Mouse (Mus musculus): ENCODE measurements around the gene Sdhc.
A peak's percentile ranks its signal among the peaks of the same experiment; 100 is the strongest.
"Not testable (repeated sequence)": the region's sequence is repeated elsewhere in the genome, so short reads cannot be mapped to it uniquely, and the experiment has no call there.

Sdhc gene

DNA sequence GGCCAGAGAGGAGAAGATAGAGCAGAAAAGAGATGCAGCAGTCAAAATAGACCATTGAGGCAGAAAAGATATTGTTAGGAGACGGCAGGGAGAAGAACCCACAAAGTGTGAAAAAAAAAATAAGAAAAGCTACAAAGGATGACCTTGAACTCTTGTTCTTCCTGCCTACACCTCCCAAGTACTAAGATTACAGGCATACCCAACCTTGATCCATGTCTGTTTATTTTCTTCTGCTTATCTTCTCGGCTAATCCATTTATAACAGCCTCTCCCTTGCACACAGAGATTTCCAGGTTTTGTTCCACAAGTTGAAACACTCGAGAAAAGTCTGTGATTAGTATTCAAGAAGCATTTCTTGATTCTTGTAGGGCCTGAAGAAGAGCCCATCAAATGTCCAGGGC, 19.5 kb upstream of the Sdhc start:
- no peak for DNase-seq (ENCODE audit: inconsistent age in 2 of 2, low spot score in 1 of 2)

DNA sequence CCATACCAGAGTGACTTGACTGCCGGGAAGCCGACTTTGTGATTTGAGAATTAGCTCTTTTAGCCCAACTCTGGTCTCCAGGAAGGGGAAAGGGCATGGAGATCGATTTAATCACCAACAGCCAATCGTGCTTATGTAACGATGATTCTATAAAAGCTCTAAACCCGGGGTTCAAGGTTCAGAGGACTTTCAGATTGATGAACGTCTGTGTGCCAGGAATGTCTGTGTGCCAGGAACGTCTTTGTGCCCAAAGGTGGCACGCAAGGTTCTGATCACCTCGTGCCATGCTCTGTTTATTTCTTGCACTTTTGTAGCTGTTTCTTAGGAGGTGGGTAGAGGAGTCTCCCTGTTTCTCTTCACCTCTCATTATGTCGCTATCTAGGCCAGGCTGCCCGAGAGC, 18.5 kb upstream of the Sdhc start:
- DNase-seq (ENCODE audit: inconsistent age in 2 of 2, low spot score in 1 of 2), result peak in 1 of 2 experiments; percentile 45

DNA sequence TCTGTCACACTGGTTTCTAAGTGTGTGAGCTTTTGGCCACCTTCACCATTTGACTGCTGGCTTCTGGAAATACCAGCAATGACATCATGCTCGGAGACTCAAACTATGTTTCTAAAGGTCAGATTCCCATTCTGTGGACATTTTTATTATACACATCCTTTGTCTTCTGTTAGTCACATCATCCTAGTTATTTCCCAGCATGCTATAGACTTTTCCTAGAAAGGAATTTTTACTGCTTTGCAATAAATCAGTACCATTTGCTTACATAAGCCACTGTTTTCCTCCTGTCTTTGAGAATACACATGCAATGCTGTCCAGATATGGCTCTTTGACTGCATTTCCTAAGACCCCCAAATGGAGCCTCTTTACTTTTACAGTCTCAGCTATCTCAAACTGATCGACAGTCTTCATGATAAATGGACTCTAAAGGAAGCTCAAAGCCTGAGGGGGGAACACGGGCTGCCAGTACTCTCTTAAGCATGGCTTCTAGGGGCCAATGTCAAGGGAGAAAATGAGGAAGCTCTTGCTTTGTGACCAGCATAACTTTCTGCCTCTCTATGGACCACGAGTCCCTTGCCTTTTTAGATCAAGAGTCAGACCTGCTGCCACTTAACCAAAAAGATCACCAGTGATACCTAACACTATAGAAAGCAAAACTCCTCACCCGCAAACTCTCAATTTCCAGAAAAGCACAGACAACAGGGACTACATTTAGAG, 15.4 kb upstream of the Sdhc start:
- peak in 1 of 2 experiments; percentile 35 for DNase-seq (ENCODE audit: inconsistent age in 2 of 2, low spot score in 1 of 2)

DNA sequence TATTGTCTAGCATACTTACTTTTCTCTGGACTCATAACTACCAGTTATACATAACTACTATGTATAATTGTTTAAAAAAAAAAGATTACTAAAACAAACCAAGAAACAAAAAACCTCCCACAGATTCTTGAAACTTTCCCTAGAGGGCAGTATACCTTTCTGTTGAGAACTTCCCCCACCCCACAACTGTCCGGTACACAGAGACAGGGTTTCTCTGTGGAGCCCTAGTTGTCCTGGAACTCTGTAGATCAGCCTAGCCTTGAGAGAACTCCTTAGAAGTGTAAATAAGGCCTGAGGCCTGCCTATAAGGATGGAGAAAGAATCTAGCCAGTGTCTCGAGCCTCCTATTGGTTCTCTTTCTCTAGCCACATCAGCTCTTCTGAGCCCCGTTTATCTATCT, 13.9 kb upstream of the Sdhc start:
- DNase-seq (ENCODE audit: inconsistent age in 2 of 2, low spot score in 1 of 2), result peak in 1 of 2 experiments; percentile 76

DNA sequence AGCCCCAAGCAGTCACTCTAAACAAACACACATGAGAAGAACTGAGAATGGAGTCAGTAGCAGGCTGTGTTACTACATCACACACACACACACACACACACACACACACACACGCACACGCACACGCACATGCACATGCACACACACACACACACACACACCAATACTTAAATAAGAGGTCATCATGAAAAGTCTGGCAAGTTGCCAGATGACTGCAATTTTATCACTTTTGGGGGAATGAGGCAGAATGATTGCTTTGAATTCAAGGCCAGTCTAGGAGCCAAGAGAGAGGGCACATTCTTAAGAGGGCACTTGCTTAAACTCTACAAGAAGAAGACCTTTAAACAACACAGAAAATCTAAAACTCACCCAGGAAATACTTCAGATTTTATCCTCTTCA, 12.1 kb upstream of the Sdhc start:
- peak; percentile 22 to 81 for DNase-seq (ENCODE audit: inconsistent age in 2 of 2, low spot score in 1 of 2)

DNA sequence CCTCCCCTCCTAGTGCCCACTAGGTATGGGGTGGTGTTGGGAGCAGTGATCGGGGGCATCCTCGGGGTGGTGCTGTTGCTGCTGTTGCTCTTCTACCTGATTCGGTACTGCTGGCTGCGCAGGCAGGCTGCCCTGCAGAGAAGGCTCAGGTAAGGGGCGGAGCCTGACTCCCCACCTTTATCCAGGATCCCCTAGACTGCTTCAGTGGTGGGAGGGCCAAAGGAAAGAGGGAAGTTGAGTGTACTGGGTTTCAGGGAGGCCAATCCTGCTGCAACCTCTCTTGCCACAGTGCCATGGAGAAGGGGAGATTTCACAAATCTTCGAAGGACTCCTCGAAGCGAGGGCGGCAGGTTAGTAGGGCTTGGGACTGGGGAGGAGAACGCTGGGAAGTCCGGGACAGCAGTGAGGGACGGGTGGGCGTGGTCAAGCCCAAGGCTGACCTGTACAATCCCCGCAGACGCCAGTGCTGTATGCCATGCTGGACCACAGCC, 9.1 kb upstream of the Sdhc start:
- peak; percentile 34 to 69 for DNase-seq (ENCODE audit: inconsistent age in 2 of 2, low spot score in 1 of 2)

DNA sequence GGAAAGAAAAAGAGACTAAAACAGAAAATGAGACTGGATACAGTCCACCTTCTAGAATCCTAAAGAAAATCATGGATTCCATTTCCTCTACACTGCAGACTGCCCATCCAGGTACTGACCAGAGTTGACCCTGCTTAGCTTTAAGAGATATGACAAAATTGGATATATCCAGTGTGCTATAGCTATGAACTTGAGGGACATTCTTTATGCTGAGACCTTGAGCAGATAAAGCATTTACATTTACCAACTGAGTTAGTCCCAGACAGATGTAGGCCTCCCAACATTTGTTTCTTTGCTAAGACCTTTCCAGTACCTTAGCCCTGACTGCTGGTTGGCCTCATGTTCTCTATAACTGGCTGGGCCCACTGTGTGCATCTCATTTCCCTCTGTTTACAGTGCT, 7.6 kb upstream of the Sdhc start:
- DNase-seq (ENCODE audit: inconsistent age in 2 of 2, low spot score in 1 of 2), result no peak

DNA sequence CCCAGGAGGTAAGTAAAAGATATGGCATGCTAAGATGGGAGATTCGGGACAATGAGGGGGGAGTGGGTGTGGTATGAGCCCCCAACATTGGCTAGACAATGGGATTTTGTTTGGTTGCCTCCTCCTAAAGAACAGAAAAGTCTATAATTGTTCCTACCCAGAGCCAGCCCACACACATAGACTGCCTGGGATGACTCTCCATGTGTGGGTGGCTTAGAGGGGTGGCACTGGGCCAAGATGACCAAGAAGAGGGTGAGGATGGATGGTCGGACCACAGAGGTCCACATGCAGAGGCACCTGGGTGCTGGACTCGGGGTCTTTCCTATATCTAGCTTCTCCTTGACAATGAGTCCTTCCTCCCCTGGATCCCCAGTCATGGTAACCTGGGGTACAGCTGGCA, 6.2 kb upstream of the Sdhc start:
- DNase-seq (ENCODE audit: inconsistent age in 2 of 2, low spot score in 1 of 2), result no peak

DNA sequence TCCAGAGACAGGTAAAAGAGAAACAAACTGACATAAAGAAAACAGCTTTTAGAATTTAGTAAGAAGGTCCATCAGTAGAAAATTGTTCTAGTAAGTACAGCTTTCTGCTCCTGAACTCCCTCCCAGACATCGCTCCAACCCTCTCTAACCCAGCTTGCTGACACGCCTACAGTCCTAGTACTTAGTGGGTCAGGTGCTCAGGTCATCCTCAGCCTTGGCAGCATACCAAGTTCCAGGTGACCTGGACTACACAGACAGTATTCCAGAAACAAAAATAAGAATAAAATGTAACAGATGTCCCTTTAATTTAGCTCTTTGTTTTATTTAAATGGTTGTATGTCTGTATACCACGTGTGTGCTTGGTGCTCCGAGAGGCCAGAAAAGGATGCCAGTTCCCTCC, 1.6 kb upstream of the Sdhc start:
- DNase-seq (ENCODE audit: inconsistent age in 2 of 2, low spot score in 1 of 2), result no peak

DNA sequence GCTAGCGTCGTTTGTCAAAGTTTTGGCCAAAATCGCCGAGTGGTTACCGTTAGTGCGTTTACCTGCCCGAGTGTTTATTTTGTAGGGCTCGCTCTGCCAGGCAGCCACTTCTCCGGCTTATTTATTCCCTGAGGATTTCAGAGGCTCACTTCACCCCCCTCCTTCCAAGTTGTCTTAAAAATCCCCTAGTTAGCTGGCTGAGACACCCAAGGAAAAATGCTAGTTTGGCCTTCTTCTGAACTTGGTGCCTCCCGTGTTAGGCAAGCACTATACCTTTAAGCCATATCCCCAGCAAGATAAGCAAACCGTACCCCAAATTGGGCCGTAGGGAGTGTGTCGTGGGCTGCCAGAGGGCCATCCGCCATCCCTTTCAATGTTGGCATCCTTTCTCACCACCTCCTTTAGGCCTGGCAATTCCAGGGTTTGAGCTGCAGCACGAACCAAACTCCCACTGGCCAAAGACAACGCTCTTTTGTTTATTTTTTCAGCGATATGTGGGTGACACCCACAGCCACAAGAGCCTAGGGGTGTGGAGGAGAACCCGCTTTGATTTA, 512 bp upstream of the Sdhc start:
- peak in 1 of 2 experiments; percentile 36 for DNase-seq (ENCODE audit: inconsistent age in 2 of 2, low spot score in 1 of 2)

DNA sequence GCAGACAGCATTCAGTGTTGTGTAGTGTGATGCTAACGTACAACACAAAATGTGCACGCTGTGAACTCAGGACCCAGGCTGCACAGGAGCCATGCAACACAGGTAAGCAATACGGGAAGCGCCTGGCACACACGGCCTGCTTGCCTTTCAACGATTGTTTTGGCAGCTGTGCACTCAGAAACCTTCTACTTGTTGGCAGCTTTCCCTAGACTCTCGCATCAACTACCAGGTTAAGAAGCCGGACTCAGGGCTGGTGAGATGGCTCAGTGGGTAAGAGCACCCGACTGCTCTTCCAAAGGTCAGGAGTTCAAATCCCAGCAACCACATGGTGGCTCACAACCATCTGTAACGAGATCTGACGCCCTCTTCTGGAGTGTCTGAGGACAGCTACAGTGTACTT, 7.4 kb downstream of the Sdhc start:
- DNase-seq (ENCODE audit: inconsistent age in 2 of 2, low spot score in 1 of 2), result not testable (repeated sequence)

DNA sequence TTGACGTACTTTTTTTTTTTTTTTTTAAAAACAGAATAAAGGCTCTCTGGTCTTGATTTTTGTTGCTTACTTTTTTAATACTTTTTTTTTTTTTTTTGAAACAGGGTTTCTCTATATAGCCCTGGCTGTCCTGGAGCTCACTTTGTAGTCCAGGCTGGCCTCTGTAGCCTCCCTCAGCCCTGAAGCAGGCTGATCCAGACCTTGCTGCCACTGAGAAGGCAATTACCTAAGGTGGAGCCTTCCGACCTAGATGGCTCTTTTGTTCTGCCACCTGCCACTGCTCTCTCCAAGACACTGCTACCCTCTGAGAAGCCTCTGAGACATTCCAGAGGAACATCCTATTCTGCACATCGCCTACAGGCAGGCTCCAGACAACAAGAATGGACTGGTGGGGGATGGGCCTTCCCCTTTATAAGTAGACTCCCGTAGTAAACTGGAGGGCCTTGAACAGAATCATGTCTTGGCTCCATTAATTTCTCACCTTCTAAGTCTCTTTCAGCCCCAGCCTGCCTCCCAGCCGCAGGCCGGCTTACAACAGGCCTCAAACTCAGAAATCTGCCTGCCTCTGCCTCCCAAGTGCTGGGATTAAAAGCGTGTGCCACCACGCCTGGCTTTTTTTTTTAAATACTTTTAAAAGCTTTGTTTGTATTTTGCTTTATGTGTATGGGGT, 12.8 kb downstream of the Sdhc start:
- DNase-seq (ENCODE audit: inconsistent age in 2 of 2, low spot score in 1 of 2), result not testable (repeated sequence)

DNA sequence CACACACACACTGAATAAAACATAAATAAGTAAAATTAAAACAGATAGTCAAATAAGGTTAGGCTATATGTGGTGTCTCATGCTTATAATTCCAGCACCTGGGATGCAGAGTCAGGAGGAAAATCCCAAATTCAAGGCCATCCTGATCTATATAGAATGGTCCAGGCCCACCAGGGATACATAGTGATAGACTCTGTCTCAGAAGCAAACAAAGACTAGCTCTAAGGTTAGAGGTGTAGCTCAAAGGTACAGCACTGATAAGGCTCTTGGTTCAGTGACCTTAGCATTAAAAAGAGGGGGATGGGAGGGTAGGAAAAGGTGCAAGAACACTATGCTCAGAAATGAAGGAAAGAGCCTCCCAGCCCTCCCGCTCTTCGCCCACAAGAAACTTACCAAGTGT, 14.8 kb downstream of the Sdhc start:
- no peak for DNase-seq (ENCODE audit: inconsistent age in 2 of 2, low spot score in 1 of 2)

DNA sequence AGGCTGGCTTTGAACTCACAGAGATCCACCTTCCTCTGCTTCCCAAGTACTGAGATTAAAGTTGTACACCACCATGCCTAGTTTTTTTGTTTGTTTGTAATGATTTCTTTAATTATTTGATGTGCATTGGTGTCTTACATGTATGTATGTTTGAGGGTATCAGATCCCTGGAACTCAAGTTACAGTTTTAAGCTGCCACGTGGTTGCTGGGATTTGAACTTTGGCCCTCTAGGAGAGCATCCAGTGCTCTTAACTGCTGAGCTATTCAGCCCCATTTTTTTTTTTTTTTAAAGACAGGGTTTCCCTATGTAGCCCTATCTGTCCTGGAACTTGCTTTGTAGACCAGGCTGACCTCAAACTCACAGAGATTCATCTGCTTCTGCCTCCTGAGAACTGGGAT, 19.4 kb downstream of the Sdhc start:
- no peak for DNase-seq (ENCODE audit: inconsistent age in 2 of 2, low spot score in 1 of 2)

DNA sequence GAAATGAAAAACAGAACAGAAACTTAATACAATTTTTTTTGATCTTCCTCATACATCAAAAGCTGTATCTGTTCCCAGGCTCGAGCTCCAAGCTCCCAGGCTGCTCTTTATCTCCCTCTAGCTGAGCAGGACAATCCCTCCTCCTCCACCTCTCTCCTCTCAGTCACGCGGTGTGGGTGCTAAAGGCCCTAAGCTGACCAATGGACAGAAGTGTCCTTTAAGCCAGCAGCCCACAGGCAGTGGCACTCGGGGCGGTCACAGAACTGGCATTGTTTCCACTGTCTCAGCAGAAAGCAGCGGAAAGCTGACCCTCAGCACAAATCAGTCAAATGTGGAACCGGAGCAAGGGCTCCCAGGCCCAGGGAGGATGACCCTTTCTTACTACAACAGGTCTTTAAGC, 21.2 kb downstream of the Sdhc start:
- DNase-seq (ENCODE audit: inconsistent age in 2 of 2, low spot score in 1 of 2), result peak in 1 of 2 experiments; percentile 47

DNA sequence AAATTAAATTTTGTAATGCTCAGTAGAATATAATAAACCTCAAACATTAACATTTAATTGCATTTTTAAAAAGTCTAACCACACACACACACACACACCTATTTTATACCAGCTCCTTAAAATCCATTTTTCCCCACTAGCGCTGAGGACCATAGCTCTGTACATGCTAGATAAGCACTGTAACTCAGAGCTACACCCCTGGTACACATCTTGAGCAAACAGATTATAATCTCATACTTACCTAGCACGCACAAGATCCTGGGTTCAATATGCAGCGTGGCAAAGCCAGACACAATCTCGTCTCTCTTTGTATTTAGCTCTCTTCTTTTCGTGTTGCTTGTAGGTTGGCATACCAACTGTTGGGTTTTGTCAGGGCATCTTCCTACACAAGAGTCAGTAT, 26.0 kb downstream of the Sdhc start:
- no peak for DNase-seq (ENCODE audit: inconsistent age in 2 of 2, low spot score in 1 of 2)

DNA sequence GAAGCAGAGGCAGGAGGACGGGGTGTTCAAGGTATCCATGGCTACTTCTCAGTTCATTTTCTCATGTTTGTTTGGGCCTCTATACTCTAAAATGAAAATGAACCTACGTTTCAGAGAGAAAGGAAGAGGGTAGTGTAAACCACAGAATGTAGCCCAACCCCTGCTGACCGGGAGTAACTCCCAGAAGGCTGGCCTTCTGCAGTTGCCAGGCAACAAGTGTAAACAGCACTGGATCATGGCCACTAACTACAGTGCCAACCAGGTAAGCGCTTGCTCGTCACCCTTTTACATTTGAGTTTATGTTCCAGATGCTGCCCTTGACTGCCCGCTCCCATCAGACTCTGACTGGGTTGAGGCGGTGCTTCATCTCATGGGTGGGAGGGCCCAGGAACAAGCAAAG, 27.5 kb downstream of the Sdhc start:
- DNase-seq (ENCODE audit: inconsistent age in 2 of 2, low spot score in 1 of 2), result peak; percentile 38 to 71

DNA sequence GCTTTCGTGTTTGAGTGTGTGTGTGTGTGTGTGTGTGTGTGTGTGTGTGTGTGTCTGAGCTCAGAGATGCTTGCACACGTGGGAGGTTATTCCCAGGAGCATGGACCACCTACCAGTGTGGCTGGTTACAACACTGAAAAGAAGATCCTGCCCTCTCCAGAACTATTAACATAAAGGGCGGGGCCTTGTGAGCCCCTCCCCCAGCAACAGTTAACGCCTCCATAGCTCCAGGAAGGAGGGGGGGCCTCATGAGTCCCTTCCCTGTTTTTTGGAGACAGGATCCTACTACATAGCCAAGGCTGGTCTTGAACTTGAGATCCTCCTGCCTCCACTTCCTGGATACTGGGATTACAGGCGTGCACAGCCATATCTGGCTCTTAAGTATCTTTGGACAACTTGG, 28.6 kb downstream of the Sdhc start:
- no peak for DNase-seq (ENCODE audit: inconsistent age in 2 of 2, low spot score in 1 of 2)

DNA sequence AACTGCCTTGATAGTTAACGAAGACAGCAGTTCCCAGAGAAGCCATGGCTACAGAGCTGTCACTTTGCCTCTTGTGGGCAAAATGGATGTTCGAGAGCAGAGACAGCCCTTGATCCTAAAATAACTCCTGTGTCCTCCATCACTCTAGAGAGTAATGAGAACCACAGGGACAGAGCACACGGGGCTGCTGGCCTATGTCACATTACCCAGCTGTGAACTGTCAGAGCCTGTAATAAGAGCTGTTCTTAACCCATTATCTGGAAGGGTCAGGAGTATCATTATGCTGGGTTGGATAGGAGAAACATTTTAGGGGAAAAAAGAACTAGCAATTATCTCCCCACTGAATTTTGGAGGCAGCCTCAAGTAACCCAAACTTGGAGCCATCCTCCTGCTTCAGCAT, 29.5 kb downstream of the Sdhc start:
- no peak for DNase-seq (ENCODE audit: inconsistent age in 2 of 2, low spot score in 1 of 2)

DNA sequence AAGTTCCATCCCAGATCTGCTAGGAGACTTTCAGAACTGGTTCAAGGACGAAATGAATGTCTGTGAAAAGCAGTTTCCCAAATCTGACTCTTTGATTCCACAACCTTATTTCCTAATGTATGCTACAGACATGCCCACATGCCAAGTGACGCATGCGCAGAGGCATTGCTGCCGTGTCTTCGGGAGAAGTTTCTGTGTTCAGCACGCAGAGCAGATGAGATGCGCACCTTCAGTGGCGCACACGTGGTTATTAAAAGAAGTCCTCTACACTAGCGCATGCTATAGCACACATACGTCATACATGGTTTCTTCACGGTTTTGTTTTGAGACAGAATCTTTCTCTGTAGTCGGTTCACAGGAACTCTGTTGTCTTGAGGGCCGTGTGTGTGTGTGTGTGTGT, 31.0 kb downstream of the Sdhc start:
- DNase-seq (ENCODE audit: inconsistent age in 2 of 2, low spot score in 1 of 2), result no peak

DNA sequence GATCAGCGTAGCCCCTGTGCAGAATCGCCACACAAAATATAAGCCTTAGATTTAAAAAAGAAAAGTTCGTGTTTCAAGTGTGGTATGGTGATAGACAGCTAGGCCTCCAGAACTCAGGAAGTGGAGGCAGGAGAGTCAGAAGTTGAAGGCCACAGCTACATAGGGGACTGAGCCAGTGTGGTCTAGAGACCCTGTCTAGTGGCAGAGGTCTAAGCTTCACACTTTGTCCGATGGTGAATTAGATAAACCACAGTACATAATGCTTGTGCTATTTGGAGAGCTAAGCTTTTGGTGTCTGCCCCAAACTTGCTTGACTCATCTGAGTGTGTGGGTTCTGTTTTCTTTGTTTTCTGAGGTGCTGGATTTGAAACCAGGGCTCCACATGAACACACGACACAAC, 31.4 kb downstream of the Sdhc start:
- no peak for DNase-seq (ENCODE audit: inconsistent age in 2 of 2, low spot score in 1 of 2)

DNA sequence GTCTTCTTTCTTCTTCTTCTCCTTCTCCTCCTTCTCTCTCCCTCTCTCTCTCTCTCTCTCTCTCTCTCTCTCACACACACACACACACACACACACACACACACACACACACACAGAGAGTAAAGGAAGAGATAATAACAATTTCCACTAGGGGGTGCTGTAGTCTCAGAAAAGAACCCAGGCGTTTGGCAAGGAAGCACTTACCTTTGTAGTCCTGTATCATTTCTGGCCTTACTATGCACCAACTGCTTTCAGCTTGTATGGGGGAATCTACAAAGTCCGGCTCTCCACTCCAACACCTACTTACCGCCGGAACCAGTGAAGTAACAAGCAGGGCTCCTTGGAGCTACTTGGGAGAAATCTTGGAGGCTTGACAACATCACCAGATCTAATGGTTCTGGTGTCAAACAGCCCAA, 32.1 kb downstream of the Sdhc start:
- peak; percentile 50 to 91 for DNase-seq (ENCODE audit: inconsistent age in 2 of 2, low spot score in 1 of 2)

Measured in adrenal gland, adult (tissue).